Mouse (Mus musculus): ENCODE measurements around the gene Ell. TPM values are rescaled to one million over a fixed set of nuclear protein-coding genes. Genes with fewer than 3 reads are reported as not detected.

The Ell gene
- polyA plus RNA-seq, 1 experiment from 2014 or later: 18.0 TPM

GRCm38 (mm10) chr8:70500386-70501301 is 38.6 kb upstream of the Ell start:
- Histone ChIP-seq H3K9ac (replicated peaks) (no peak overlapping the region), H3K4me2 (replicated peaks) (peak overlapping the region; percentile 29), H3K4me1 (replicated peaks) (peaks cover 33% of the 10 kb centered on the region), H3K36me3 (peaks cover 11% of the 10 kb centered on the region; the same call in 1 of the 2 replicates), H3K27me3 (peaks cover 88% of the 10 kb centered on the region), H3K4me3 (replicated peaks) (0 out of 2 replicates have a peak overlapping the region, but pooled peaks have one; percentile 3), H3K9me3 (no peaks in the 10 kb centered on the region), H3K27ac (no peak overlapping the region)
- WGBS: 5% methylated on average over 39 of the region's 39 CpGs
- no peak for ATAC-seq

DNA sequence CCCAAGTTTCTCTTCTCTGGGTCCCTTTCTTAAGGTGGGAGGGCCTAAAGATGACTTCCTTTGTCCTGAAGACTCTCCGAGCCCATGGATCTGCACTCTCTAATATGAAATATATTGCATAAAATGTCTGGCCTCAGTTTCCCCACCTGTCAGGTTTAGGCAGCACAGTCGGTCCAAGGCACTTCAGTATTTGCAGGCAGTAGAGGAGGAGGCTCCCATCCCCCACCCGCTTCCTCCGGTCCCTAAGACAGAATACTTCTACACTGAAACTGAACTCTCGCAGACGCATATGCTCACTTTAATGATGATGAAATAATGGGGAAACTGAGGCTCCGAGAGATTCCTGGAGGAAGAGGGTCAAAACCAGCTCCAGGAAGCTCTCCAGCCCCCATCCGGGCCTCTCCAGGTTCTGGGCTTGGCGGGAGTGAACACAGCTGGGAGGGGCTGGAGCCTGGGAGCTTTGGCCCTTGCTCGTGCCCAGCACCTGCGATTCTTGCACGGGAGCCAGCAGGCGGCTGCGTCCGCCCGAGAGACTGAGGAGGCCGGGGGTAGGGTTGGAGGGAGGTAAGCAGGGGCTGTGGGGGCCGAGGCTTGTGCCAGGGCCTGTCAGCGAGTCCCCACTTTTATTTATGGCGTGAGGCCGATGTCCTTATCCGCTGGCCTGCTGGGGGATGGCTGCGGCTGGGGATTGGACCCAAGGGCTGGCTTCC is 37.3 kb upstream of the Ell start:
- Histone ChIP-seq H3K9me3 (no peaks in the 10 kb centered on the region), H3K27me3 (peaks cover 75% of the 10 kb centered on the region), H3K36me3 (peaks cover 11% of the 10 kb centered on the region), H3K9ac (replicated peaks) (no peak overlapping the region; the same call in 1 of the 2 replicates), H3K4me3 (replicated peaks) (no peak overlapping the region), H3K4me1 (replicated peaks) (peaks cover 38% of the 10 kb centered on the region), H3K4me2 (replicated peaks) (no peak overlapping the region), H3K27ac (no peak overlapping the region)
- WGBS: 7% methylated on average over 23 of the region's 23 CpGs
- ATAC-seq: no peak

GRCm38 (mm10) chr8:70502540-70502939 is 36.7 kb upstream of the Ell start:
- Histone ChIP-seq H3K4me1 (replicated peaks) (peaks cover 38% of the 10 kb centered on the region), H3K4me3 (replicated peaks) (no peak overlapping the region), H3K36me3 (peaks cover 17% of the 10 kb centered on the region), H3K9ac (replicated peaks) (no peak overlapping the region), H3K9me3 (no peaks in the 10 kb centered on the region), H3K4me2 (replicated peaks) (no peak overlapping the region), H3K27ac (no peak overlapping the region), H3K27me3 (peaks cover 69% of the 10 kb centered on the region)
- 34% methylated on average over 12 of the region's 12 CpGs for WGBS
- ATAC-seq: no peak

- WGBS: 12% methylated on average over 46 of the region's 46 CpGs
- Histone ChIP-seq H3K27me3 (peaks cover 62% of the 10 kb centered on the region), H3K9me3 (no peaks in the 10 kb centered on the region), H3K27ac (no peak overlapping the region), H3K4me3 (replicated peaks) (no peak overlapping the region), H3K36me3 (peaks cover 22% of the 10 kb centered on the region), H3K4me2 (replicated peaks) (no peak overlapping the region), H3K4me1 (replicated peaks) (peaks cover 38% of the 10 kb centered on the region), H3K9ac (replicated peaks) (0 out of 2 replicates have a peak overlapping the region, but pooled peaks have one; percentile 5)
- no peak for ATAC-seq
Measured at GRCm38 (mm10) chr8:70503062-70503750, 36.1 kb upstream of the Ell start.

- Histone ChIP-seq H3K9me3 (no peaks in the 10 kb centered on the region), H3K36me3 (peaks cover 32% of the 10 kb centered on the region), H3K4me1 (replicated peaks) (peaks cover 48% of the 10 kb centered on the region), H3K4me2 (replicated peaks) (no peak overlapping the region), H3K27ac (no peak overlapping the region), H3K27me3 (peaks cover 51% of the 10 kb centered on the region), H3K9ac (replicated peaks) (no peak overlapping the region), H3K4me3 (replicated peaks) (no peak overlapping the region)
- ATAC-seq: no peak
- WGBS: 66% methylated on average over 16 of the region's 16 CpGs
Measured at GRCm38 (mm10) chr8:70504291-70504716, 35.0 kb upstream of the Ell start.

DNA sequence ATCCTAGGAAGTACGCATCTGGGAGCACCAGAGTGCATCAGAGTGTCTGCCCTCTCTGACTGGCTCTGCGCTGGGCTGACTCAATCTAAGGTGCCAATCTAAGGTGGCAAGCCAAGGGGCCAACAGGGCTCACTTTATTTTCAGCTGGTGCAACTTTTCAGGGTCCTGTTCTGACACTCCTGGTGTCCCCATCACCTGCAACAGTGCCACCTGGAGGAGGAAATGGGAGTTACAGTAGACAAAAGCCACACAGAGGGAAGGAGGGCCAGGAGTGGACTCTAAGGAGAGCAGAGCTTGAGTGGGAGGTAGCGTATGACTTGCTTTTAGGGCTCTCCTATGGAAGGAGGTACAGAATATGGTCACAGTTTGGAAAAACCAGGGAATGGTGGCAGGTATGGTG is 34.4 kb upstream of the Ell start:
- peaks cover 32% of the 10 kb centered on the region for H3K36me3 ChIP-seq
- H3K9ac ChIP-seq (replicated peaks): no peak overlapping the region
- H3K9me3 ChIP-seq: no peaks in the 10 kb centered on the region
- peaks cover 51% of the 10 kb centered on the region for H3K4me1 ChIP-seq (replicated peaks)
- ATAC-seq: no peak
- WGBS: 77% methylated on average over 3 of the region's 3 CpGs
- H3K27ac ChIP-seq: no peak overlapping the region
- no peak overlapping the region for H3K4me3 ChIP-seq (replicated peaks)
- H3K4me2 ChIP-seq (replicated peaks): peak overlapping the region; percentile 64; the same call in 1 of the 2 replicates
- H3K27me3 ChIP-seq: peaks cover 46% of the 10 kb centered on the region

DNA sequence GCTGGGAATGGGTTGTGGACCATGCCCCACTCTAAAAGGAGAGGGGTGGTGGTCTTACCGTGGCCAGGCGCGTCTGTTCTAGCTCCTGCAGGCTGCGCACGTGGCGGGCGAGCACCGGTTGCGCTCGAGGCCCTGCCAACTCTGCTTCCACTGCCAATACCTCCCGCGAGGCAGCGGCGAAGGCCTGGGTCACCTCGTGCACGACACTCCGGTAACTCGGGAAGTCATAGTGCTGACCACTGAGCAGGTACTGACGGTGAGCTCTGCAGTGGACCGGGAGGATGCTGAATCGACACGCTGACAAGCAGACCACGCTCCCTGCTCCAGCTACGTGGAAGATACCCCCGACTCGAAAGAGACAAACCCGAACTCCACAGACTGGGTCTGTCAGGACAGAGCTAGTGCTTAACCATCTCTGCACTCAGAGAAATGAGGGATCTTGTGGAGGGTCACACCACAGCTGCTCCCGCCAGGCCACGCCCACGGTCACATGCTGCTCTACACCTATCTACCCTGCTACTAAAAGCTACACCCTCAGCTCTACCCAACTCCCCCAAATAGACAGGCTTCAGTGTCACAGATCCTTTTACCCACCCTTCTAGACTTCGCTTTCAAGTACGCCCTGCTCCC is 33.4 kb upstream of the Ell start:
- no peak for ATAC-seq
- Histone ChIP-seq H3K27ac (peak overlapping the region; percentile 89), H3K36me3 (peaks cover 32% of the 10 kb centered on the region), H3K4me3 (replicated peaks) (peak overlapping the region; percentile 55), H3K27me3 (peaks cover 36% of the 10 kb centered on the region), H3K9me3 (no peaks in the 10 kb centered on the region), H3K4me2 (replicated peaks) (peak overlapping the region; percentile 64), H3K9ac (replicated peaks) (peak overlapping the region; percentile 78), H3K4me1 (replicated peaks) (peaks cover 50% of the 10 kb centered on the region)
- 41% methylated on average over 32 of the region's 32 CpGs for whole genome bisulfite sequencing

- peak; percentile 85 for ATAC-seq
- 2% methylated on average over 40 of the region's 40 CpGs for WGBS
Measured at GRCm38 (mm10) chr8:70506328-70507026, 32.8 kb upstream of the Ell start, which contains the start of gene Rex1bd. Rex1bd (minus strand) TSS chr8:70506752.

GRCm38 (mm10) chr8:70507027-70507393 is 32.2 kb upstream of the Ell start:
- Histone ChIP-seq H3K36me3 (peaks cover 32% of the 10 kb centered on the region), H3K9ac (replicated peaks) (no peak overlapping the region), H3K27ac (peak overlapping the region; percentile 89; the same call in 1 of the 2 replicates), H3K9me3 (no peaks in the 10 kb centered on the region), H3K4me1 (replicated peaks) (peaks cover 56% of the 10 kb centered on the region), H3K4me2 (replicated peaks) (peak overlapping the region; percentile 64; the same call in 1 of the 2 replicates), H3K4me3 (replicated peaks) (peak overlapping the region; percentile 55; the same call in 1 of the 2 replicates), H3K27me3 (peaks cover 24% of the 10 kb centered on the region)
- 63% methylated on average over 5 of the region's 5 CpGs for WGBS
- no peak for ATAC-seq

More at GRCm38 (mm10) chr8:70506328-70507026, 32.8 kb upstream of the Ell start, which contains the start of gene Rex1bd:
- H3K4me3 ChIP-seq (replicated peaks): peak within 1 kb of the TSS; percentile 55
- peak within 1 kb of the TSS; percentile 89 for H3K27ac ChIP-seq
- H3K4me1 ChIP-seq (replicated peaks): peaks cover 52% of the 10 kb centered on the region
- peaks cover 30% of the 10 kb centered on the region for H3K27me3 ChIP-seq
- H3K36me3 ChIP-seq: peaks cover 32% of the 10 kb centered on the region
- H3K9ac ChIP-seq (replicated peaks): peak within 1 kb of the TSS; percentile 78
- peak within 1 kb of the TSS; percentile 64 for H3K4me2 ChIP-seq (replicated peaks)
- no peaks in the 10 kb centered on the region for H3K9me3 ChIP-seq

- Histone ChIP-seq H3K4me3 (replicated peaks) (peak overlapping the region; percentile 97), H3K36me3 (peaks cover 43% of the 10 kb centered on the region), H3K9ac (replicated peaks) (peak overlapping the region; percentile 99), H3K27me3 (0 out of 2 replicates have a peak, but pooled peaks cover under 1% of the 10 kb centered on the region), H3K4me1 (replicated peaks) (peaks cover 45% of the 10 kb centered on the region), H3K27ac (peak overlapping the region; percentile 96), H3K4me2 (replicated peaks) (peak overlapping the region; percentile 86), H3K9me3 (no peaks in the 10 kb centered on the region)
- WGBS: 16% methylated on average over 25 of the region's 25 CpGs
- no peak for ATAC-seq
Measured at GRCm38 (mm10) chr8:70509281-70509952, 29.8 kb upstream of the Ell start.
